Mouse (Mus musculus) cortical plate, adult 2 months (tissue): ENCODE measurements around the gene Pik3r1. TPM values are rescaled to one million over a fixed set of nuclear protein-coding genes. Genes with fewer than 3 reads are reported as not detected.

Experiments used
- H3K27ac ChIP-seq: fragments of 200-500 bp; 2 replicates; pipeline ENCODE4 v1.5.1; 2012; ENCODE audit warnings: low read length, control low read depth, inconsistent platforms; ENCODE audit not compliant: insufficient read depth
- H3K4me1 ChIP-seq: fragments of 200-500 bp; 2 replicates; pipeline ENCODE4 v1.6.1; 2011; ENCODE audit warnings: low read length; ENCODE audit not compliant: control insufficient read depth, insufficient read depth
- H3K4me3 ChIP-seq: fragments of 200-500 bp; 2 replicates; pipeline ENCODE4 v1.5.1; 2011; ENCODE audit warnings: mild to moderate bottlenecking, low read length, control low read depth; ENCODE audit not compliant: insufficient read depth
- CTCF ChIP-seq: fragments of 200-500 bp; IDR thresholded peaks from 2 replicates; pipeline ENCODE4 v1.5.1; 2011; ENCODE audit warnings: mild to moderate bottlenecking, control low read depth, low read length; ENCODE audit not compliant: insufficient read depth; ENCODE audit errors: extremely low read depth
- POLR2A ChIP-seq: fragments of 200-500 bp; IDR thresholded peaks from 2 replicates; pipeline ENCODE4 v1.6.1; 2011; ENCODE audit warnings: mild to moderate bottlenecking, low read length, control low read depth; ENCODE audit not compliant: insufficient read depth; ENCODE audit errors: extremely low read depth
- polyA plus RNA-seq: library from polyadenylated mRNA; depleted of rRNA; stranded (reverse); fragments of >200 nt; gene quantifications from 2 replicates; pipeline ENCODE4 v1.2.3, GENCODE M21; 2012

Pik3r1 gene
- polyA plus RNA-seq, 1 experiment = 53.4 TPM

DNA sequence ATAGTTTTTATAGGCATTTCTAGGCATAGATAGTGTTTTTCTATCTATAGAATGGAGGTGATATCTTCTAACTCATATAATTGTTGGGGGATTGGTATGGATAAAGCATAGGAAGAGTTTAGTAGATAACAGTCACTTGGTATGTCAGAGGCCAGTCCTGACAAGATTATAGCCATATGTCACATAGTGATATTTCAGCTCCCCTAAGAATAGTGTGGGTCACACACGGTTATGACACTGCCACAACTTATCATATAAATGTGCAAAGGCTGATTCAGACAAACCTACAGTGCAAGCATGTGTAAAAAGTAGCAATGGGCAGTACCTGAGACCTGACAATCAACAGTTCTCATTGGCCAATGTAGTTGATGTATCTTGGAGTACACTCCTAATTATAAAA, 89.0 kb downstream of the Pik3r1 start:
- H3K4me3 ChIP-seq = no peak overlapping the region
- TF ChIP-seq POLR2A = no peak
- no peak overlapping the region for H3K27ac ChIP-seq

DNA sequence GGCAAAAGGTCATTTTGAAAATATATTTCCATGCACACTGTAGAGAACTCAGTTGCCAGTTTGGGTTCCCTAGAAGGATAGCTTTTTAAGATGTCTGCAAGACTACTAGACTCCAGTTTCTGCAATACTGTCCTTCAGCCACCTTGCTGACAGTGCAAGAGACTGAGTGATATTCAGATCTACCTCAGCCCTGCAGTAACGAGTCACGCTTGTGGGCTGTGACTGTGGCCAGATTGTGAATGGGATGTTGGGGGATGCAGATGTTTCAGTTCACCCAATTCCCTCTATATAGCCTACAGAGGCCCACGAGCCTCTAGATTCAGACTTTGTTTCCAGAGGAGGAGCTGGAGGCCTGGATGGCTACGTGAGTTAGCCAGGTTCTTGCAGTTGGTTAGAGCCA, 90.0 kb downstream of the Pik3r1 start:
- TF ChIP-seq POLR2A (no peak), CTCF (no peak)
- H3K4me1 ChIP-seq = no peaks in the 10 kb centered on the region
- no peak overlapping the region for H3K4me3 ChIP-seq
- H3K27ac ChIP-seq = no peak overlapping the region

More for the DNA sequence above, 89.0 kb downstream of the Pik3r1 start:
- no peaks in the 10 kb centered on the region for H3K4me1 ChIP-seq

DNA sequence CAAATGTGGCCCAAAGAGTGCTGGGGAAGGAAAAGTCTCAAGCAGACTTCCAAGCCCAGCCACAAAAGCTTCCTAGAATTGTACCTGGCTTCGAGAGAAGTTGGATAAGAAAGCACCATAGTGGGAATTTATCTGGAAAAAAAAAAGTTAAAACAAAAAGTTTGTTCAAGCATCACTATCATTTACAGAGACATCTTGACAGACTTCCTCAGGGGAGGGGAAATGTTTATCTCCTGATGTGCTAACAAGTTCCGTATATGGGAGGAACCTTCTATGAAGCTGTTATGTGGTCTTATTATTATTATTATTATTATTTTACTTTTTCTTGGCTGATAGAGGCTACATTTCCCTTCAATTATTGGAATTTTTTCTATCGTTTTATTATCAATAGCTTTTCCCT, 94.1 kb downstream of the Pik3r1 start:
- TF ChIP-seq CTCF (no peak), POLR2A (no peak)
- no peak overlapping the region for H3K27ac ChIP-seq
- no peaks in the 10 kb centered on the region for H3K4me1 ChIP-seq
- H3K4me3 ChIP-seq = no peak overlapping the region

DNA sequence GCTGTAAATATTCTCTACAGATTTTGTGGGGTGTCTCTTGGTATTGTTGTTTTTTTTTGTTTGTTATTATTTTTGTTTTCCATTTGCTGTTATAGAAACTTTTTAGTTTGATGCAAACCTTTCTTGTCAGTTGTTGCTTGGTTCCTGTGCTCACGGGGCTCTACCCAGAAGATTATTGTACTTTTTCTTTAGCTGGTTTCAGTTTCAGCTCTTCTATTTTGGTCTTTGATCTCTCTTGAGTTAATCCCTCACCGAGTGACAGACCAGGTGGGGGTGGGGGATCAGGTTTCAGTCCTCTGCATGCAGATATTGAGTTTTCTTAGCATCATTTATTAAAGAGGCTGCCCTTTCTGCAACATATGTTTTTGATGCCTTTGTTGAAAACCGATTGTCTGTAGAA, 99.2 kb downstream of the Pik3r1 start:
- Histone ChIP-seq H3K4me3 (no peak overlapping the region), H3K4me1 (no peaks in the 10 kb centered on the region), H3K27ac (no peak overlapping the region)
- TF ChIP-seq POLR2A = no peak
- TF ChIP-seq CTCF = no peak

DNA sequence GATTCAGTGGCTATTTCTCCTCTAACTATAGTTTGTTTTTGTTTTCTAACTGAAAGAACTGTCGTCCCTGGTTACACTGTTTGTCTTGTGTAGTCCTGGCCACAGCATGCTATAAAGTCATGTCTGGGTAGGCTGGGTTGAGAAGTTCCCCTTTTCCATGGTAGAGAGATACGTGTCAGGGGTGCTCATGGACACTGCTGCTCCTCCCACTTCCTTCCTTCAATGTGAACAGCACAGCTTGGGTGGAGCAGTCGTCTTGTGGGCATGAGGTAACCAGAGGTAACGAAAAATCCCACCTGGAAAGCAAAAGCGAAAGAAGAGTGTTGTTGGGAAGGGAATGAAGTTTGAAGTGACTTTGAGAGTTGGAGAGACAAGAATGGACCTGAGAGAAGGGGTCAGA, 104.0 kb downstream of the Pik3r1 start:
- H3K4me3 ChIP-seq = no peak overlapping the region
- TF ChIP-seq CTCF (no peak), POLR2A (no peak)
- no peaks in the 10 kb centered on the region for H3K4me1 ChIP-seq
- H3K27ac ChIP-seq = no peak overlapping the region

DNA sequence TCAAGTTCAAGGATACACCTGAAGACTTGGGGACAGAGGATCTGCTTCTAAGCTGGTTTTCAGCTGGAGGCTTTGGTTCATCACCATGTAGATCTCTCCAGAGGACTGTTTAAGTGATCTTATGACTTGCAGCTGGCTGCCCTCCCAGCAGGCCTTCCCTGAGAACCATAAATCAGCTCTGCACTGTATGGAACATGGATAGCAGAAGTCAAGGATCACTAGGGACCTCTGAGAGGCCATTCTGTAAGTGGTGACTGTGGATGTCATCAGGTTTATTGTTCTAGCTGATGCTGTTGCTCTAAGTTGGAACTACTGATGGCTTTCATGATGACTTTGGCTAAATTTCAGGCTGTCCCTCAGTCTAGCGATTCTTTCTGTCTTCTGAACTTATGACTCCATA, 105.1 kb downstream of the Pik3r1 start:
- Histone ChIP-seq H3K4me3 (no peak overlapping the region), H3K4me1 (no peaks in the 10 kb centered on the region), H3K27ac (no peak overlapping the region)
- no peak for TF ChIP-seq POLR2A
- TF ChIP-seq CTCF = no peak

DNA sequence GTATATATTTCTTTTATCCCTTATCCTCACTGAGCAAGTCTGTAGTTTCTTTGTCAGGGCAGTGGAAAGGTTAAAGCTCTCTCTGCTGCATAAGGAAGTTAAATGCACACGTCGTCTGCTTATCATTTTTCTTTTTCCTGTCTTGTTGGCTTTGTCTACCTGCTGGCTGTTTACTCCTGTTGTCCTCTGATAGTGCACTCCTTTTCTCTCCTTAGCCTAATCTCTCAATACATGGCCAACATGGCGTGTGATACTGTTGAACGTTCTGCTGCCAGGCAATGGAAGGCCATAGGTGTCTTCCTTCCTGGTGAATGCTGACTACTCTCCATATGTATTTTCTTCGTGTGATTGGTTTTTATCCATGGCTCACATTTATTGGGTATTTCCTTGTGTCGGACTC, 106.5 kb downstream of the Pik3r1 start:
- no peak overlapping the region for H3K27ac ChIP-seq
- no peaks in the 10 kb centered on the region for H3K4me1 ChIP-seq
- TF ChIP-seq POLR2A (no peak), CTCF (no peak)
- no peak overlapping the region for H3K4me3 ChIP-seq

DNA sequence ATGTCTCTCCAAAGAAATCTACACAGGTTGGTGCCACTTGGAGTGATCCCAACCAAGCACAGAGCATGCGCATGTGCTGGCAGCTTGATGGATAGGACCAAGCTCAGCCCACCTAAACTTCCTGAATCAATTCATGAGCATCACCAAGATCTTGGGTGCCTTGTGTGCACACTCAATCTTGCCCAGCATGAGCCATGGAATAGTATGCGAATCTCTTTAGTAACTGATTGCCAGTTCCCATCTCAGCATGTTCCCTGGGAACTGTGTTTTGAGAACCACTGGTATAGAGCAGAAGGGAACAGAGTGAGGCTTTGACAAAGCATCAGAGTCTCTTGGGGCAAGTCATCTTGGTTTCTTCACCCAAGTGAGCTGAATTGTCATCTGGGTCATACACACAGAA, 107.8 kb downstream of the Pik3r1 start:
- no peak overlapping the region for H3K27ac ChIP-seq
- TF ChIP-seq POLR2A (no peak), CTCF (no peak)
- no peak overlapping the region for H3K4me3 ChIP-seq

DNA sequence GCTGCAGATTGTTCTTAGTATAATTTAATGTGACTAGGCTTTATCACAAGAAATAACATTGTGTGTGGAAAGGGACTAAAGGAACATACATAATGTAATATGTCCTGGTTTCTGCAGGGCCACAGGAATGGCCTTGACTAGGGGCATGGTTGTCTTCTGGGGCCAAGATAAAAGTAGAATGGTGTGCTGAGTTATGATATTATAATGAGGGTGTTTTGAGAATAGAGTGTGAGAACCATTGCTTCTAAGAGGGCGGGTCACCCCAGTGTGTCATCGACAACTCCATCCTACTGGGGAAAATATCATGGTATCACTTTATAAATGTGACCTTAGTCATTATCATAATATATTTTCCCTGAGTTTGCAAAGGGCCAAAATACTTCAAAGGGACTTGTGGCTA, 115.9 kb downstream of the Pik3r1 start:
- Histone ChIP-seq H3K4me3 (no peak overlapping the region), H3K27ac (no peak overlapping the region)
- TF ChIP-seq POLR2A = no peak
- no peak for TF ChIP-seq CTCF

More for the DNA sequence above, 107.8 kb downstream of the Pik3r1 start:
- no peaks in the 10 kb centered on the region for H3K4me1 ChIP-seq

DNA sequence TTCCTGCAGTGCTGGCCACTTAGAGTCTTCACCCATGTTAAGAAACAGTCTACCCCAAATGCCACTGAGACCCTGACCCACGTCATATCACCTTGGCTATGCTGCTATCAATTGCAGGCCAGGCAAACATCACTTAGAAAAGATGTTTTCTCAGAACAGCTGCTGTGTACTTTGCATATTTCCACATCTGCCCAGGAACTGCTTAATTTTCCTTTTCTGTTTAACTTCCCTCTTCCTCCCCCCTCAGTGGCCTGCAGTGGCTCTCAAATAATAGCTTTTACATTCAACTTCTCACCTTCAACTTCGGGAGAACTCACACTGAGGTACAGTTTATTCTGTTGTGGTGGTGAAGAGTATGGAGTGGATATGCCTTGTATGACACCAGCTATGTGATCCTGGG, 126.4 kb downstream of the Pik3r1 start:
- TF ChIP-seq POLR2A (no peak), CTCF (no peak)
- H3K4me1 ChIP-seq = no peaks in the 10 kb centered on the region
- H3K4me3 ChIP-seq = no peak overlapping the region
- H3K27ac ChIP-seq = no peak overlapping the region

More for the DNA sequence above, 115.9 kb downstream of the Pik3r1 start:
- no peaks in the 10 kb centered on the region for H3K4me1 ChIP-seq

DNA sequence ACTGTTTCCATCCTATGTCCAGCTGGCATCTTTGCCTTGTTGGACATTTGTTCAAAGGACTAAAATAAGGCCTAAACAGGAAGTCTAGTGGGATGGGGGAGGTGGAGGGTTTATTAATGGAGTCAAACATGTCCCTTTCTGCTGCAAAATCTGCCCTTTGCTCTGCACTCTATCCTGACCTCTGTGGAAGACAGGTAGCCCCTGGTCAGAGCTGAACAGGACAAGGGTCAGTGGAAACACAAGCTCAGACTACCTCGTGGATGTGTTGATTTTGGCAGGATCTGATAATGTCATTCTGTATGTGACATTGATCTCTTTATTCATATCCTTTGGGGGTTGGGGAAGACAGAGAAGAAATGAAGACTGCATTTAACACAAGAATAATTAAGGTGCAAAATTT, 132.2 kb downstream of the Pik3r1 start:
- no peak for TF ChIP-seq POLR2A
- TF ChIP-seq CTCF = no peak
- Histone ChIP-seq H3K4me3 (no peak overlapping the region), H3K4me1 (no peaks in the 10 kb centered on the region; the same call in 1 of the 2 replicates), H3K27ac (no peak overlapping the region)
